Comparison of ENCODE assay signal across 32 mouse cellular contexts in the genomic region with DNA sequence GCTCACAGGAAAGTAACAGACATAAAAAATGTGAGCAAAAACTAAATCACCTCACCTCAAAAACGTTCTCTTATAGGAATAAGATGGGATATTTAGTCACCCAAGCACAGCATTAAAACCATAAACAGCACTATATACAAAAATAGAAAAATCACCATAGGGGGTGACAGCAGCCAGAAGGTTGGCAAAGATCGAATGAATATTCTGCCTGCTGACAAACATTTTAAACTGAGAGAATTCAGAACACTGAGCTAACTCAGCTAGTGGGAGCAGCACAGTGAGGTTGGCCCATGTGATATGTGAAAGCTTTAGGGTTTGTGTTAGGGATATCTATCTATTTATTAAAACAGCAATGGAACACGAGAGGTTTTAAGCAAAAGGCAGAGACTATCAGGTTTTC. TPM values are rescaled to one million over a fixed set of nuclear protein-coding genes. Genes with fewer than 3 reads are reported as not detected.
A peak's percentile ranks its signal among the peaks of the same experiment; 100 is the strongest.
DNase-seq lines count a peak whose midpoint lies in the region; ATAC-seq and TF ChIP-seq lines count a peak whose summit lies in the region.
"Had no signal": no experiment of that assay in that cellular context is flagged by ENCODE, and none has a peak within 500 bp of the region (broad histone marks: within the 10 kb centered on the region; RNA-seq: fewer than 3 reads in every experiment).

No protein-coding gene starts in this region.

- H3K9ac ChIP-seq in neural tube, embryonic 15.5 days (replicated peaks): no peak overlapping the region
- H3K9ac ChIP-seq: embryonic facial prominence, embryonic 12.5 days; hindbrain, embryonic 15.5 days; limb, embryonic 15.5 days; liver, embryonic 14.5 days; lung, embryonic 14.5 days had no signal

- DNase-seq in layer of hippocampus, adult 2 months (ENCODE audit: low spot score in 2 of 2): peak in 1 of 2 experiments; percentile 35
- no peak for DNase-seq in layer of hippocampus, postnatal 36 days
- DNase-seq in cerebellum, adult 11-12 months: peak; percentile 57
- DNase-seq in cerebellum, adult 9-11 months: peak; percentile 68
- DNase-seq in thymus, postnatal 10 days (ENCODE audit: low spot score in 2 of 2): no peak
- no peak for DNase-seq in adrenal gland, adult (ENCODE audit: inconsistent age in 2 of 2, low spot score in 1 of 2)
- DNase-seq: adrenal gland, postnatal 25 days; gastrocnemius, postnatal 14 days; heart, postnatal 14 days; kidney, adult 2 months; kidney, postnatal 10 days; lung, embryonic 14.5 days; lung, postnatal 14 days; midbrain, embryonic 14.5 days; right cerebral cortex, postnatal 25 days; thymus, postnatal 36 days had no signal

- no peaks in the 10 kb centered on the region for H3K27me3 ChIP-seq in neural tube, embryonic 15.5 days (replicated peaks)
- H3K27me3 ChIP-seq: embryonic facial prominence, embryonic 12.5 days; hindbrain, embryonic 15.5 days; limb, embryonic 15.5 days had no signal

- no peaks in the 10 kb centered on the region for H3K9me3 ChIP-seq in neural tube, embryonic 15.5 days (replicated peaks)
- H3K9me3 ChIP-seq: embryonic facial prominence, embryonic 12.5 days; hindbrain, embryonic 10.5 days; hindbrain, embryonic 15.5 days; limb, embryonic 10.5 days; limb, embryonic 15.5 days had no signal

- no peak overlapping the region for H3K4me2 ChIP-seq in neural tube, embryonic 15.5 days
- H3K4me2 ChIP-seq: embryonic facial prominence, embryonic 12.5 days; hindbrain, embryonic 15.5 days; limb, embryonic 15.5 days; lung, embryonic 14.5 days had no signal

- no peak overlapping the region for H3K4me3 ChIP-seq in layer of hippocampus, adult 2 months
- H3K4me3 ChIP-seq in neural tube, embryonic 15.5 days (replicated peaks): no peak overlapping the region
- H3K4me3 ChIP-seq: embryonic facial prominence, embryonic 12.5 days; hindbrain, embryonic 10.5 days; hindbrain, embryonic 15.5 days; limb, embryonic 10.5 days; limb, embryonic 15.5 days had no signal

- ATAC-seq in neural tube, embryonic 15.5 days (ENCODE audit: low FRiP score): no peak
- ATAC-seq: forebrain, embryonic 14.5 days; inflammation-experienced regulatory T-cells, adult 6 months; Patski had no signal

- peak overlapping the region; percentile 76 for H3K27ac ChIP-seq in layer of hippocampus, adult 2 months
- no peak overlapping the region for H3K27ac ChIP-seq in neural tube, embryonic 15.5 days (replicated peaks)
- H3K27ac ChIP-seq: embryonic facial prominence, embryonic 12.5 days; hindbrain, embryonic 10.5 days; hindbrain, embryonic 15.5 days; limb, embryonic 10.5 days; limb, embryonic 15.5 days; liver, embryonic 14.5 days had no signal

- WGBS in neural tube, embryonic 15.5 days: 73% methylated on average over 3 of the region's 3 CpGs

- TF ChIP-seq CTCF in layer of hippocampus, adult 2 months (conservative IDR thresholded peaks at IDR 0.05): no peak

- no peaks in the 10 kb centered on the region for H3K4me1 ChIP-seq in neural tube, embryonic 15.5 days
- H3K4me1 ChIP-seq: embryonic facial prominence, embryonic 12.5 days; hindbrain, embryonic 10.5 days; hindbrain, embryonic 15.5 days; limb, embryonic 10.5 days; limb, embryonic 15.5 days had no signal

- no peaks in the 10 kb centered on the region for H3K36me3 ChIP-seq in neural tube, embryonic 15.5 days
- H3K36me3 ChIP-seq: embryonic facial prominence, embryonic 12.5 days; hindbrain, embryonic 10.5 days; hindbrain, embryonic 15.5 days; limb, embryonic 10.5 days; limb, embryonic 15.5 days had no signal

RNA-seq across cellular contexts. Expression of gene Tdo2, which starts 11.4 kb away (rescaled TPM):
- 10 to 100 TPM; 15.9 to 16.1 TPM for total RNA-seq in layer of hippocampus, adult 2 months (2021)
- 10 to 100 TPM; 17.0 to 17.5 TPM for total RNA-seq in layer of hippocampus, postnatal 36 days (2021)
- polyA plus RNA-seq in neural tube, embryonic 15.5 days (2015; fragmentation: Nextera tagmentation; extraction: Ambion mirVana): 0.18 and 0.34 TPM in 2 replicates
- total RNA-seq: gastrocnemius, postnatal 14 days; granulocyte monocyte progenitor cell, adult 5-6 weeks; heart, postnatal 14 days; MEL; monocyte, adult 5-6 weeks had no signal
- polyA plus RNA-seq: hindbrain, embryonic 10.5 days; kidney, adult 2 months had no signal

RNA-seq across cellular contexts. Expression of gene Asic5, which starts 17.5 kb away (rescaled TPM):
- not detected for total RNA-seq in layer of hippocampus, adult 2 months (2021)
- total RNA-seq in layer of hippocampus, postnatal 36 days (2021): not detected
- polyA plus RNA-seq in neural tube, embryonic 15.5 days (2015; fragmentation: Nextera tagmentation; extraction: Ambion mirVana): not detected in 2 replicates
- total RNA-seq: adrenal gland, postnatal 25 days; gastrocnemius, postnatal 14 days; granulocyte monocyte progenitor cell, adult 5-6 weeks; heart, postnatal 14 days; left cerebral cortex, postnatal 10 days; MEL; monocyte, adult 5-6 weeks had no signal
- polyA plus RNA-seq: embryonic facial prominence, embryonic 12.5 days; forebrain, embryonic 14.5 days; heart, embryonic 14.5 days; hindbrain, embryonic 10.5 days; hindbrain, embryonic 15.5 days; inflammation-experienced regulatory T-cells, adult 6 months; kidney, adult 2 months; limb, embryonic 10.5 days; limb, embryonic 15.5 days; liver, embryonic 14.5 days; lung, embryonic 14.5 days; midbrain, embryonic 14.5 days; neural tube, embryonic 14.5 days; Patski had no signal

RNA-seq across cellular contexts. Expression of gene Ctso, which starts 32.2 kb away (rescaled TPM):
- 10 to 100 TPM; 19.1 to 19.9 TPM for total RNA-seq in layer of hippocampus, adult 2 months (2021)
- total RNA-seq in layer of hippocampus, postnatal 36 days (2021): 10 to 100 TPM; 15.4 to 18.0 TPM
- 9.8 and 14.8 TPM in 2 replicates for polyA plus RNA-seq in neural tube, embryonic 15.5 days (2015; fragmentation: Nextera tagmentation; extraction: Ambion mirVana)

Comparison
In these comparisons a context has a peak if more than half of its experiments do, and no peak if none do; other contexts are left out.
1. DNase-seq: peak in cerebellum, adult 11-12 months (single experiment) and cerebellum, adult 9-11 months (single experiment); none in layer of hippocampus, postnatal 36 days (0 of 2), thymus, postnatal 10 days (0 of 2) and adrenal gland, adult (0 of 2).